Mouse (Mus musculus): ENCODE results near the gene Hoxa13.

Hoxa13 gene

GRCm38 (mm10) chr6:52224895-52225611, 35.6 kb downstream of the Hoxa13 start:
- DNase-seq (ENCODE audit: low spot score in 2 of 2) = no peak

GRCm38 (mm10) chr6:52223939-52224760, 36.5 kb downstream of the Hoxa13 start:
- no peak for DNase-seq (ENCODE audit: low spot score in 2 of 2)

GRCm38 (mm10) chr6:52222729-52223128, 38.0 kb downstream of the Hoxa13 start:
- no peak for DNase-seq (ENCODE audit: low spot score in 2 of 2)

- no peak for DNase-seq (ENCODE audit: low spot score in 2 of 2)
Measured at GRCm38 (mm10) chr6:52221993-52222685, 38.5 kb downstream of the Hoxa13 start.

GRCm38 (mm10) chr6:52221337-52221992, 39.2 kb downstream of the Hoxa13 start, which contains the start of gene Hoxa7:
Gene Hoxa7 (minus strand): TSS chr6:52221854.
- DNase-seq (ENCODE audit: low spot score in 2 of 2) = peak; percentile 56 to 66

GRCm38 (mm10) chr6:52220865-52221310, 39.8 kb downstream of the Hoxa13 start:
- DNase-seq (ENCODE audit: low spot score in 2 of 2) = no peak

- no peak for DNase-seq (ENCODE audit: low spot score in 2 of 2)
Measured at GRCm38 (mm10) chr6:52220003-52220864, 40.4 kb downstream of the Hoxa13 start.

GRCm38 (mm10) chr6:52219234-52219942, 41.3 kb downstream of the Hoxa13 start:
- no peak for DNase-seq (ENCODE audit: low spot score in 2 of 2)

- DNase-seq (ENCODE audit: low spot score in 2 of 2) = no peak
Measured at GRCm38 (mm10) chr6:52218643-52219215, 42.0 kb downstream of the Hoxa13 start.

- DNase-seq (ENCODE audit: low spot score in 2 of 2) = no peak
Measured at GRCm38 (mm10) chr6:52217895-52218642, 42.6 kb downstream of the Hoxa13 start.

GRCm38 (mm10) chr6:52217459-52217768, 43.3 kb downstream of the Hoxa13 start:
- peak; percentile 32 to 40 for DNase-seq (ENCODE audit: low spot score in 2 of 2)

GRCm38 (mm10) chr6:52216691-52217458, 43.8 kb downstream of the Hoxa13 start:
- DNase-seq (ENCODE audit: low spot score in 2 of 2) = no peak

GRCm38 (mm10) chr6:52215771-52216535, 44.7 kb downstream of the Hoxa13 start:
- DNase-seq (ENCODE audit: low spot score in 2 of 2) = no peak

- no peak for DNase-seq (ENCODE audit: low spot score in 2 of 2)
Measured at GRCm38 (mm10) chr6:52215070-52215469, 45.6 kb downstream of the Hoxa13 start.

- no peak for DNase-seq (ENCODE audit: low spot score in 2 of 2)
Measured at GRCm38 (mm10) chr6:52214271-52214670, 46.4 kb downstream of the Hoxa13 start.

GRCm38 (mm10) chr6:52213119-52213986, 47.3 kb downstream of the Hoxa13 start, which contains the start of the genes Hoxa3 and Gm28308:
Gene Hoxa3 (minus strand): TSS chr6:52213336.
Gene Gm28308 (minus strand): TSS chr6:52213339.
- DNase-seq (ENCODE audit: low spot score in 2 of 2) = no peak
